Mouse (Mus musculus) B cell, adult 62 days (primary cell): ENCODE results near the gene Mief1. TPM values are rescaled to one million over a fixed set of nuclear protein-coding genes. Genes with fewer than 3 reads are reported as not detected.

Experiments used
- total RNA-seq: library from RNA; stranded (reverse); gene quantifications from 4 replicates; pipeline ENCODE4 v1.2.4, GENCODE M21; 2023

Mief1 gene
- total RNA-seq = 37.2 to 46.9 TPM (median 42.8 TPM) in 4 replicates

GRCm38 (mm10) chr15:80233733-80234509, at the start of gene Mief1:
Gene Mief1 (plus strand): TSS chr15:80234018.

DNA sequence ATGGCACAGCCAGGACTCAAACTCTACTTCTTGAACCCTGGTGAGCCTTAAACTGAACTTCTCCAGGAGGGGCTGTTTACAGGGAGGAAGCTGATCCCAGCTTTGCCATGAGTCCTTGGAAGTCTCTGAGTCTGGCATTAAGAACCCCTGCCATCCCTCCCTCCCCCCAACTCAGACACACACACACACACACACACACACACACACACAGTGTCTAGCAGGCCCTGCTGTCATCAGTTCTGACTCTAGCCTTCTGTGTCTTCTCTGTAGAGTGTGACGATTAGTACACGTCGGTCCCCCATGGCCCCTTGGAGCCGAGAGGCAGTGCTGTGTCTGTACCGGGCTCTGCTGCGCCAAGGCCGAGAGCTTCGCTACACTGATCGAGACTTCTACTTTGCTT, 1.7 kb downstream of the Mief1 start, which contains the start of gene AC140267.1:
AC140267.1 (plus strand) TSS at position 301 of the 400 bp plus-strand sequence.

DNA sequence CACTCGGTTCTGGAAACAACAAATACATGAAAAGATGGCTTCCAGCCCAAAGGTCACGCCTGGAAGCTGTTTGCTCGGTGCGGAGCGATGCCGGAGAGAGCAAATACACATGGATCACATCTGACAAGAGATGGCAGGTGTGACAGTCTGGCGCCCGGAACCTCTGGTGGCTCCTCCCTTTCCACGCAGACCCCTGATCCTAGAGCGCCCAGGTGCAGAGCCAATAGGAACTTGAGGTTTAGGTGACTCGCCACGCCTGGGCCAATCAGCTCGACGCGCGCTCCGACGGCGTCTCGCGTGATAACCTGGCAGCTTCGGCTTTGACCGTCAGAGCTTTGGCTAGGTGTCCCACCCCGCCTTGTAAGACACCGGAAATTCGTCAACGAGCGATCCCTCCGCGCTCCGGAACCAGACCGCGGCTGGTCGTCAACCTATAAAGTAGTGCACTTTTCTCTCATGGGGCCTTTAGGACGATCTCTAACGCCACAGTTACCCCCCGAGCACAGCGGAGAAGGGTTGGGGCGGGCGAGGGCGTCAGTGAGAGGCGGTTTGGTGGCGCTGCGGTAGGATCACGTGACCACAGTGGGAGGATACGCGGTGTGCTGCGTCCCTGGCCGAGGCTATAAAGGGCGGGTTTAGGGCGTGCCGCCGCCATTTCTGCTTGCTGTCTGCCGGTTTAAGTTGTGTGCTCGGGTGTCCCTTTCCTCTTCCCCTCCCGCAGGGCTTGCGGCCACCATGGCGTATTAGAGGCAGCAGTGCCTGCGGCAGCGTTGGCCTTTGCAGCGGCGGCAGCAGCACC, 21.2 kb downstream of the Mief1 start, which contains the start of gene Atf4:
Atf4 (plus strand) TSS at position 338 of the 799 bp plus-strand sequence.

GRCm38 (mm10) chr15:80263610-80264575, 30.1 kb downstream of the Mief1 start, which contains the start of gene Rps19bp1:
Gene Rps19bp1 (minus strand): TSS chr15:80264315.

DNA sequence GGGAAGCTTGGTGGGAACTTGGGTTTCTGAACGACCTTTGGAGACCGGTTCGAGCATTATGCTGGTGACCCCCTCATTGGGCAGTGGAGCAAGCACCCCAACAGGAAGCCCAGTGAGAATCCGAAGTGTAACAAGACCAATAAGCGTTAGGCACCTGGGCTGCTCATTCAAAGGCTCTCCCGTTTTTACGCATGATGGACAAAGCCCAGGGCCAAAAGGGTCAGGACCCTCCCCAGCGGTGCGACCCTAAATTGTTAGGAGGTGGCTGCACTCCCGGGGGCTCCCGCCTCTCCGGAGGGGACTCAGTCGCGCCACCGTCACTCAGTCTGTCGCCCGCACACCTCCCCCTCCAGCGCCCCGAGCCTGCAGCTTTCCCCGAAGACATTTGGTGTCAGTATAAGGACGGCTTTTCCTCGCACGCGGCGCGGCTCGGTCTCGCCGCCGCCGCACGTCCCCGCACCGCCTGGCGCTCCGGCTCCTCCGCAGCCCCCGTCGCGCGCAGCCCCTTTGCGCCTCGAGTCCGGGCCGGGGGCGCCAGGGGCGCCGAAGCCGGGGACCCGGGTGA, 53.1 kb downstream of the Mief1 start, which contains the start of gene Cacna1i:
Cacna1i (plus strand) TSS at position 388 of the 565 bp plus-strand sequence.

Other genes with a start within 250 kb of the Mief1 start
- 0.32 to 0.72 TPM (median 0.45 TPM) in 4 replicates for gene Pdgfb, start 219.0 kb upstream of the Mief1 start, total RNA-seq
- not detected in 4 replicates for gene Syngr1, start 142.7 kb upstream of the Mief1 start, total RNA-seq
- gene Rpl3, start 142.2 kb upstream of the Mief1 start, total RNA-seq = 1,049 to 1,131 TPM (median 1,090 TPM) in 4 replicates
- gene Tab1, start 100.9 kb upstream of the Mief1 start, total RNA-seq = 15.9 to 24.3 TPM (median 18.2 TPM) in 4 replicates
- not detected in 4 replicates for gene Mgat3, start 60.3 kb upstream of the Mief1 start, total RNA-seq
- gene AC140267.1, start 1.8 kb downstream of the Mief1 start, total RNA-seq = 10.6 to 25.5 TPM (median 18.2 TPM) in 4 replicates
- 551 to 578 TPM (median 565 TPM) in 4 replicates for gene Atf4, start 21.2 kb downstream of the Mief1 start, total RNA-seq
- gene Rps19bp1, start 30.3 kb downstream of the Mief1 start, total RNA-seq = 19.7 to 30.1 TPM (median 27.5 TPM) in 4 replicates
- gene Cacna1i, start 53.2 kb downstream of the Mief1 start, total RNA-seq = 53.9 to 56.3 TPM (median 54.5 TPM) in 4 replicates